Mouse (Mus musculus) left cerebral cortex, postnatal 10 days (tissue): ENCODE results near the gene Vwde. TPM values are rescaled to one million over a fixed set of nuclear protein-coding genes. Genes with fewer than 3 reads are reported as not detected.

ENCODE experiments used
- total RNA-seq, 2 experiments: library from RNA; stranded (reverse); gene quantifications; 2 replicates each; pipeline ENCODE4 v1.2.3; 2021

The Vwde gene
- total RNA-seq, 2 experiments from 2014 or later, result 0.41 TPM; not detected in 1

Other genes with a start within 250 kb of the Vwde start
- gene Tmem106b, start 155.2 kb downstream of the Vwde start, total RNA-seq, result 100 to 1,000 TPM; 129 to 158 TPM